16 mouse cellular contexts compared by ENCODE assay signal in genomic region chr1:43798048-43798447, GRCm38 (mm10).
"Had no signal": no experiment of that assay in that cellular context is flagged by ENCODE, and none has a peak within 500 bp of the region (broad histone marks: within the 10 kb centered on the region; RNA-seq: fewer than 3 reads in every experiment).

No protein-coding gene starts in this region.

- H3K4me3 ChIP-seq: limb, embryonic 12.5 days; limb, embryonic 15.5 days; midbrain, embryonic 12.5 days; midbrain, embryonic 15.5 days had no signal

- DNase-seq: kidney, postnatal 25 days; left cerebral cortex, postnatal 4 days; liver, postnatal 0 days; lung, embryonic 14.5 days; right cerebral cortex, postnatal 14 days; right cerebral cortex, postnatal 4 days; thymus, postnatal 25 days had no signal

- H3K4me1 ChIP-seq: limb, embryonic 12.5 days; limb, embryonic 15.5 days; midbrain, embryonic 12.5 days; midbrain, embryonic 15.5 days had no signal

- H3K9ac ChIP-seq: limb, embryonic 12.5 days; limb, embryonic 15.5 days; liver, embryonic 14.5 days; liver, postnatal 0 days; lung, embryonic 14.5 days; midbrain, embryonic 12.5 days; midbrain, embryonic 15.5 days had no signal

- ATAC-seq: liver, postnatal 0 days; lung, postnatal 0 days; midbrain, embryonic 15.5 days had no signal

- H3K27ac ChIP-seq: kidney, postnatal 0 days; limb, embryonic 12.5 days; limb, embryonic 15.5 days; liver, embryonic 14.5 days; macrophage; midbrain, embryonic 12.5 days; midbrain, embryonic 15.5 days had no signal

- H3K27me3 ChIP-seq: limb, embryonic 12.5 days; limb, embryonic 15.5 days; midbrain, embryonic 12.5 days; midbrain, embryonic 15.5 days had no signal

- H3K9me3 ChIP-seq: limb, embryonic 12.5 days; limb, embryonic 15.5 days; midbrain, embryonic 12.5 days; midbrain, embryonic 15.5 days had no signal

- H3K4me2 ChIP-seq: limb, embryonic 12.5 days; limb, embryonic 15.5 days; liver, embryonic 11.5 days; lung, embryonic 14.5 days; midbrain, embryonic 12.5 days; midbrain, embryonic 15.5 days had no signal
